Mouse (Mus musculus) MEL (cell line): ENCODE data around the gene Garnl3.

ENCODE experiments used
- ELF1 ChIP-seq: IDR thresholded peaks from 2 replicates; pipeline ENCODE4 v1.6.1; 2014; ENCODE audit warnings: low read depth, mild to moderate bottlenecking, inconsistent platforms, low read length, improper control_type of control experiment, moderate library complexity
- NRF1 ChIP-seq: IDR thresholded peaks from 2 replicates; pipeline ENCODE4 v1.6.1; 2014; ENCODE audit warnings: low read depth, mild to moderate bottlenecking, inconsistent platforms, low read length, improper control_type of control experiment, moderate library complexity; ENCODE audit not compliant: poor library complexity, insufficient read depth, severe bottlenecking
- TCF12 ChIP-seq: IDR thresholded peaks from 2 replicates; pipeline ENCODE4 v1.6.1; 2014; ENCODE audit warnings: low read depth, mild to moderate bottlenecking, inconsistent platforms, low read length, improper control_type of control experiment, moderate library complexity

GRCm38 (mm10) chr2:33014877-33015276 is 116.6 kb downstream of the Garnl3 start:
- no peak for TF ChIP-seq NRF1
- no peak for TF ChIP-seq TCF12
- TF ChIP-seq ELF1 = no peak
